Mouse (Mus musculus) left cerebral cortex, postnatal 10 days (tissue): ENCODE measurements around the gene Cic. TPM values are rescaled to one million over a fixed set of nuclear protein-coding genes. Genes with fewer than 3 reads are reported as not detected.
"Not testable (repeated sequence)": the region's sequence is repeated elsewhere in the genome, so short reads cannot be mapped to it uniquely, and the experiment has no call there.

Experiments
- DNase-seq, 2 experiments: peaks; one replicate each; pipeline ENCODE4 v3.0.0; 2021 to 2022; ENCODE audit warnings: low spot score in 2 of 2, mixed read lengths in 1 of 2; ENCODE audit errors: extremely low spot score in 1 of 2
- intact Hi-C: fragments of 180-260 bp; cut with DNase I; formaldehyde crosslinking; loops from one replicate; pipeline ENCODE4 v1.15.1; 2025
- total RNA-seq, 2 experiments: library from RNA; stranded (reverse); gene quantifications; 2 replicates each; pipeline ENCODE4 v1.2.3; 2021

Cic gene
- total RNA-seq, 2 experiments from 2014 or later: 244 to 271 TPM

DNA sequence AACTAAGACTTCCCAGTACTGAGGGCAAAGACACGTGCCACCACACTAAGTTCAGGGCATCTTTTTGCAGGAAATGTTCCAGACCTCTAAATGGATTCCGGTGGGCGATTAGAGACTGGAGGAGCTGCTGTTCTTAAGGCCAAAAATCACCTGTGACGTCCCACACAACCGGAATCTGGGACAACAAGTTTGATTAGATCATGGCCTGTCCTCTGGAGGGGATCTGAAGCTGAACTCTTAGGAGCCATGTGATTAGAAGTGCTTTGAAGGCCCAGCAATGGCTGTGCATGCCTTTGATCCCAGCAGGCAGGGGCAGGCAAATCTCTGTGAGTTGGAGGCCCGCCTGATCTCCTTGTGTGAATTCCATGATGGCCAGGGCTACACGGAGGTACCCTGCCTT, 26.9 kb upstream of the Cic start:
- intact Hi-C loops: loop anchor here (5.0 kb wide), 1 partner anchor 77 kb away; the partner anchor contains the start of gene Megf8
- DNase-seq: no peak

DNA sequence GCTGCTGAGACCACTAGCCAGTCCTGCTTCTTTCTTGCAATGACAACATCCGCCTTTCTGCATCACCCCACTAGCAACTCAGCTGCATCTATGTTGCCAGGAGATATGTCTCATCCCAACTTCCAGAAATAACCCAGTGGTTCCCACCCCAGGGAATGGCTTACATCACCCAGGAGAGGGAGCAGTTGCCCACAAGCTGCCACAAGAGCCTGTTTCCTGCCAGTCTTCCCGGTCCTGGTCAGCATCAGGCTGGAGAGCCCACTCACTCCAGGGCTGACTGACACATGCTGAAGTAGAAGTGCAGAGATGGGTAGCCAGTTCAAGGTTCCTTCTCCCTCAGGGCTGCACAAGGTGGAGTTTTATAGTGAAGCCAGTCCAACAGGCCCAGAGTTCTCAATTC, 26.4 kb upstream of the Cic start:
- intact Hi-C loops: loop anchor here (5.0 kb wide), 1 partner anchor 76 kb away; the partner anchor contains the start of gene Megf8
- peak; percentile 84 for DNase-seq

DNA sequence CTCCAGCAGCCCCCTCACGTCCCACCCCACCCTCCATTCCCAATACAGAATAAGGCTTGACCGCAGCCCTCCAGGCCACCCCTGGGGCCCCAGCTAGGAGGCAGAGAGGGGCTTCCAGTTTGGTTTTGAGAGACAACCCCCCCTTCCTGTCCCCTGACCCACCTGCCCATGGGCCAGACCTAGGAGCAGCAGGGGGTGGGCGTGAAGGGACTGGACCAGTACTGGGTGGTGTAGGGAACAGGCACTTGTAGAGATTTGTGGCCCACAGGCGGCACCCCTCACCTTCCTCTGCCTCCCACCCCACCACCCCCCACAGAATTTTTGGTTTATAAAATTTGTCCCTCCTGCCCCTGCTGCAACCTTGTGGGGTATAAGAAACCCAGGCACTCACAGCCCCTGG, 24.1 kb upstream of the Cic start:
- no peak for DNase-seq

DNA sequence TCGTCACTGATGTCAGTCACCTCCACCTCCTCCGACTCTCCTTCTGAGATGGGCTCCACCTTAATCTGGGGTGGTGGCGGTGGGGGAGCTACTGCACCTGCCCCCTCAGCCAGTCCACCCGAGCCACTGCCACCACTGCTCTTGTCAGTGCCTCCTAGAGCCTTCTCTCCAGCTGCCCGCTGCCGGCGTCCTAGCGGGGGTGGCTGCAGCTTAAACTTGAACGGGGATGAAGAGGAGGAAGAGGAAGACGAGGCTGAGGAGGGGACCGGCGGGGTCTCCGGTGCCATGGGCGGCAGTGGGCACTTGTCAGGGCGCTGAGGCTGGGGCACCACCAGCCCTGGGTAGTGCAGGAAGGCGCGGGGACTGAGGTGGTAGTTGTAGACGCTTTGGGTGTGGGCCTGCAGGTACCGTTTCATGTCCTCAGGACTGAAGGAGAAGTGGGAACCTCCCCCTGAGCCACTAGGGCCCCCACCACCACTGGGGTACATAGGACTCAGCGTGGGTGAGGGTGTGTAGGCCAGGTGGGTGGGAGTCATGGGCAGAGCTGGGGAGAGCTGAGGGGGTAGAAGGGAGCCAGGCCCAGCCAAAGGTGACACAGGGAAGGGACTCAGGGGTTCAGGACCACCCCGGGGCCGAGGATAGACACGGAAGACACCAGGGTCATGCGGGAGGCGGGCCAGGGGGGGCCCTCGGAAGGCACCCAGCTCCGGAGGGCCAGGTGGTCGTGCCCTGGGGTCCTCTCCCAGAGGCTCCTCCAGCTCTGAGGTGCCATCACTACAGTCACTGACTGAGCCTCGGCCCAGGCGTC, 22.7 kb upstream of the Cic start:
- DNase-seq: peak in 1 of 2 experiments; percentile 51
- intact Hi-C loops: loop anchor here (2.0 to 5.0 kb wide), 2 partner anchors 36 to 73 kb away; partner anchors contain the start of gene Megf8

More for the DNA sequence above, 24.1 kb upstream of the Cic start:
- intact Hi-C loops: loop anchor here (5.0 kb wide), 1 partner anchor 74 kb away; the partner anchor contains the start of gene Megf8

DNA sequence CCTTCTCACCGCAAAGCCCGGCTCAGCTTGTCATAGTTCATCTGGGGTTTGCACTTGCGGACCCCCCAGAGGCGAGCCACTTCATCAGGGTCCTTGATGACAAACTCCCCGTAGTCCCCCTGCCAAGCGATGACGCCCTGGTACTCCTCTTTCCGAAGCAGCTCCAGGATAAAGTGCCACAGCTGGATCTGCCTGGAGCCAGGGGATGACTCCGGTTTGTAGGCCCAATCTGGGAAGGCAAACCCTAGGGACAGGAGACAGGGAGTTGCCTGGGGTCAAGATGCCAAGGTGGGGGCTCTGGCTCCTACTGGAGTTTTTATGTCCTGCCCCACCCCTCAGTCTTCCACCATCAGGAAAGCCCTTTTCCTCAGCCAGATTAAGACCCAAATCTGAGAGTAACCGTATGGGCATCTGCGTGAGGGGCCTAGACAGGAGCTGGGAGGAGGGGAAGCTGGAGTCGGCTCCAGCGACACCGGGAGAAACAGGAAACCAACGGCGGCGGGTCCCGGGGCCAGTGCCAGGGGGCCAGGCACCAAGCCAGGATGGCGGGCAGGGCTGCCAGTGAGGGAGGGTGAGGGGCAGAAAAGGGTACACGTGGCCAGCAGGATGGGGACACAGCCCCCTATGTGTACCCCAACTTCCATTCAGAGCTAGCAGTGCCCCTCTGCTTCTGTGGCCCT, 21.3 kb upstream of the Cic start:
- intact Hi-C loops: loop anchor here (2.0 kb wide), 1 partner anchor 29 kb away; no protein-coding TSS in a partner anchor
- peak; percentile 67 to 86 for DNase-seq

DNA sequence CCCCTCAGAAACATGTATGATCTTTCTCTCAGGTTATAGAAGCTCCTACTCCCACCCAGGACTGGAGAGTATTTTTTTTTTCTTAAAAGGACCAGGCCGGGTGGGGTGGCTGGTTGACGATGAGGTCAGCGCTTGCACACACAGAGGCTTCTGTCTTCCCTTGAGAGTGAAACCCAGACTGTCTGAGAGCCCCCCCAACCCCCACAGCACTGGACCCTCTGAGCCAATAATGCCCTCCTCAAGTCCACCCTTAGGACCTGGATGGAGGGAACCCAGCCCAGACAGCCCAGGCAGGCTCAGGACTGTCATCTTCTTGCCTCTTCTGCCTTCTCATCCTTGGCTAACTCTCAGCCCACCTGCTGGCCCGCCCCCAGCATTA, 20.8 kb upstream of the Cic start:
- DNase-seq: peak in 1 of 2 experiments; percentile 66
- intact Hi-C loops: loop anchor here (2.0 kb wide), 1 partner anchor 28 kb away; no protein-coding TSS in a partner anchor

DNA sequence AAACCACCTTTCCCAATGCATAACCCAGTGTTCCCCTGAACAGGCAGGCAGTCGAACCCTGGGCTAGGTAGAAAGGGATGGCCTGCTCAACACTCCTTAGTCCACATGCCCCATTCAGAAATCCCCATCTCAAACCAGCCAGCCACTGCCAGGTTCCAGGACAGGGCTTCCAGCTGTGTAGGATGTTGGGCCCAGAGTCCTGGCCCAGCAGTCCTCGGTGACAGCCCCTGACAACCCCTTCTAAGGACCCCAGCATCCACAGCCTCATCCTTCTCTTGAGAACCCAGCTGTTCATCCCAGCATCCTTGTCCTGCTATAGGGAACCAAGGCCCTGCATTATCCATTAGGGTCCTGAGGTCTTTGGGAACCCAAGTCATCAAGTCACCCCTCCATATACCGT, 20.0 kb upstream of the Cic start:
- intact Hi-C loops: loop anchor here (2.0 kb wide), 1 partner anchor 27 kb away; no protein-coding TSS in a partner anchor
- DNase-seq: no peak

DNA sequence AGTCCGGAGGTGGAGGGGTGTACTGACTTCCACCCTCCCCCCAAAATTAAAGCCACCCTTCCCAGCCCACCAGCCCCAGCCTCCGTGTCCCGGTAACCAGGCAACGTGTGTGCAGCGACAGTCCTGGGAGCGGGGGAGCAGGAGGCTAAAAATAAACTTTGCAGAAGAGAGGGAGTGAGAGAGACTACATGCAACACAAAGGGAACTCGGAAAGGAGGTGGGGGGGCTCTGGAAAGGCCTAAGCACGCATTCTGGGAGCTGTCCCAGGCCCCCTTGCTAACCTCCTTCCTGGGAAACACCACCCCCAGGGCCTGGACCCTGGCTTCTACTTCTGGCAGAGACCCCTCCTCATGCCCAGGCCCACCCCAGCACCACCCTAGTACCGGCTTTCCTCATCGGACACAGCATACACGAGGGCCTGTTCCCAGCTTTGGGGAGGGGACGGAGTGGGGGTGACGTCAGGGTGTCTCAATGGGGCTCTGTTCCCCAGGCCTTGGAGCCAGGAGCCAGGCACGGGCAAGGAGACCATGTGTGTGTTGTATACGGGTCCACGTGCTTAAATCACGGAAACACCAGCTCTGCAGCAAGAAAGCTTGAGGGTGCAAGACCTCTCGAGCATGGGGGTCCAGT, 19.4 kb upstream of the Cic start:
- intact Hi-C loops: no loop called here
- peak; percentile 76 to 85 for DNase-seq

DNA sequence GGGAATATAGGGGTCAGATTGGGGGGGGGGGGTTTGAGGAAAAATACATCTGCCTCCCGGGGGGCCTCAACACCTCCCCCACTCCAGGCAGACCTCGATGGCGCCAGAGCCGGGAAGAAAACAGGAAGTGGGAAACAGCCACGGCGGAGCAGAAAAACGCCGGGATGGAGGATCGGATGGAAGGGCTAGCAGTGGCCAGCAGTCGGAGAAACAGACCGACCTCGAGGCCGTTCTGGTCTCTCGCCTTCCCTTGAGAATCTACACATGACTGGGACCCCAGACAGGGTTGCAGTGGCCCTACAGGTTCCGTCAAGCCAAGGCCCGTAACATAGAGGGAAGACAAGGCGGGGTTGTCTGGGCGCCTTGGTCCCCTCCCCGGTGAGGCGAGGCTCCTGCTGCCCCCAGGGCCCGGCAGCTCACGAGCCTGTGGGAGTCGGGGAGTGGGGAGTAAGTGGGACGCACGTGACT, 18.6 kb upstream of the Cic start:
- DNase-seq: no peak
- intact Hi-C loops: no loop called here

DNA sequence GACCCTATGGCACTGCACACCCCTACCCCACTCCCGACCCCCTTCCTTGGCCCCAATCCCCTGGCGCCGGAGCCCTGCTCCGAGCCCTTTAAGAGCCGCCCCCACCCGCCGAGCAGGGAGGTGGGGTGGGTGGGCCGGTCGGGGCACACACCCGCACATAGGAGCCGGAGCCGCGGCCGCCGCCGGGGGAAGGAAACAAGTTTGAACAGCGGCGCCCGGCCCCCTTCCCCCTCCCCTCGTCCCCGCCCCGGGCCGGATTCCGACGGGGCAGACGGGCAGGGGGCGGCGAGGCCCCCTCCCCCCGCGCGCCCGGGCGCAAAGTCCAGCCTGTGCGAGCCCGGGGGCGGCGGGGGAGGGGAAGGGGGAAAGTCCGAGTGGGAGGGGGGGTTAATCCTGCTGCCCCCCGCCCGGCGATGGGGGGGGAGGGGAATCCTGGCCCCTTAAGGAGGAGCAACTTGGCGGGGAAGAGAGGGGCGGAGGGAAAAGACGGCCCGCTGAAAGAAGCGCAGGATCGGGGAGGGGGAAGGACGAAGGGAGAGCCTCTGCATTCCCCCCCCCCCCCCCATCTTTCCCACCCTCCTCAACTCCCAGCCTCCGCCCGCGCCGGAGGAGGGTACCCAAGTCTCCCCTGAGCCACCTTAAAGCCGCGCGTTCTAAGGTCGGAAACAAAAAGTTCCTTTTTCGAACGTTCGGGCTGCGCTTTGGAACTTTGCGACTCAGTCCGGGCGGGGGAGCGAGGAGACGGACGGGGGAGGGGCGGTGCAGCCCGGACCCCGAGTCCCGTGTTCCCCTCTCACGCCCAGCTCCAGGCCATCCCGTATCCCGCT, 18.0 kb upstream of the Cic start:
- DNase-seq: peak in 1 of 2 experiments; percentile 93
- intact Hi-C loops: no loop called here

DNA sequence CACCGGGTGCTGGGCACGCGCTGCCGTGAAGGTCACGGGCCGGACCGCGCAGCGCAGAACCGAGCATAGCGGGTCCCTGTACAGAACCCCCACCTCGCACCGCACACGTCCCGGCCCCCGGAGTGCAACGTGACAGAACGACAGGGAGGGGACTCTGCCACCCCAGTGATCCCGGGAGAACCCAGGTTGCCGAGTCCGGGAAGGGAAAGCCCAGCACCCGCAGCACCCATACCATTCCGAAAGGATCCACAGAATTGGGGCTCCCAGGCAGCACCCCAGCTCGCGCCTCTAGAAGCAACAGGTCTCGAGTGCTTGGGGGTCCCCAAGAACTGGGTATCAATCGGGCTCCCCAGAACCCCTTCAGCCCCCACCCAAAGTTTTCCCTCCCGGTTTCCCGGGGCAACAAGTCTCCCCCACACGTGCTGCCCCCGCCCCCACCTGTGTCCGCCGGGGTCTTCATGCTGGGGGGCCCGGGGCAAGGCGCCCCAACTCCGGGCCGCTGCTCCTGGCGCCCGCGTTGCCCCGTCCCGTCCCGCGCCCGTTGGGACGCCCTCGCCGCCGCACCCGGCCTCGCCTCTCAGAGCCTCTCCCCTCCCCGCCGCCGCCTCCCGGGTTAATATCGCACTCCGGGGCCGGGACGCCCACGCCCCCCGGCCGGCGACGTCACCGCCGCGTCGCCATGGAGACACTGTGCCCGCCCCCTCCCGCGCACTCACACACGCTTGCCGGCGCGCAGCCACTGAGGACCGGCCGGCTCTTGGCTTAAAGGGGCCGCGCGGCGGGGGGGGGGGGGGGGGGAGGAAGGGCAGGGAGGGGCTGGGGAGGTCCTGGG, 17.1 kb upstream of the Cic start, which contains the start of gene Erf:
TSS of gene Erf (minus strand) at position 621 of the 832 bp plus-strand sequence.
- intact Hi-C loops: no loop called here
- peak; percentile 92 to 97 for DNase-seq

DNA sequence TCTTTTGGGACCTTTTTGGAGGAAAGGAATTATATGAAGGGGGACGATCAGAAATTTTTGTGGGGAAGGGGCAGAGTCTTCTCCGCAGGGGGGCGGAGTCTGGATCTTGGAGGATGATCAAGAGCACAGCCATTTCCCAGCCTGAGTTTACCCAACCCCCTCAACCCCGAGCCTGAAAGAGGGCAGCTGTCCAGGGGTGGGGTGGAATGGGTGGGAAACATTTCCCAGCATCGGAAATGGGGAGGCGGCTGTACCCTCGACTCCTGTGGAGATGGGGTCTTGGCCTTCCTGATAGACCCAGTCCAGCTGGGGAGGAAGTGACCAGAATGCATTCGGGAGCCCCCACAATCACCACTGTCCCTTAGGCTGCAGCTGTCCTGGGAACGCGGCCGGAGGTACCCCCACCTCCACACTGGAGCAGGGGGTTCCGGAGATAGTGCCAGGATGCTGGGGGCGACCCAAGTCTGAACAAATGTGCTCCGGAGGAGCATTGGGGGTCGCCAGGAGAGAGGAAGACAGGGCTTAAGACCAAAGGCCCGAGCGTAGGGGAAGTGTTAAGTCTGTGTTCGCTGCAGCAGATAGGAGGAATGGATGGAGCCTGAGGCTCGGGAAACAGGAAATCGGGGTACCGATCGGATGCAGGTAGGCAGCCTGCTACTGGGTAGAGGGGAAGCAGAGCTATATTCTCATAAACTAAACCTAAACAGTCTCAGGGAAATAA, 16.3 kb upstream of the Cic start:
- DNase-seq: peak in 1 of 2 experiments; percentile 90
- intact Hi-C loops: no loop called here

DNA sequence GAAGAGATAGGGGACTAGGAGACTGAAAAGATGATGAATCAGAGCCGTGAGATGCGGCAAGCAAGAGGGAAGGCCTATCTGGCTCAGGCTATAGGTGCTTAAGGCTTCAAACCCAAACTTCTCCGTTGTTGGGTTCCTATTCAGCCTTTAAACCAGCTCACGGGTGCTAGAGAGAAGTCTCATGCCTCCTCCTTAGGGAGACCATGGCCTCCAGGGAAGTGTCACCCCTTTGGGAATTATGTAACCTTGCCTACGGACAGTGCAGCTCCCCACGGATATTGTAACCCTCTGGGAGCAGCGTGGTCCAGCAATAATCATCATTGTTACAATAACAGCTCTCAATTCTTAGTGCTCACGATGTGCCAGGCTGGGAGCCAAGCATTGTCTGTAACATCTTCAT, 15.7 kb upstream of the Cic start:
- intact Hi-C loops: no loop called here
- DNase-seq: no peak

DNA sequence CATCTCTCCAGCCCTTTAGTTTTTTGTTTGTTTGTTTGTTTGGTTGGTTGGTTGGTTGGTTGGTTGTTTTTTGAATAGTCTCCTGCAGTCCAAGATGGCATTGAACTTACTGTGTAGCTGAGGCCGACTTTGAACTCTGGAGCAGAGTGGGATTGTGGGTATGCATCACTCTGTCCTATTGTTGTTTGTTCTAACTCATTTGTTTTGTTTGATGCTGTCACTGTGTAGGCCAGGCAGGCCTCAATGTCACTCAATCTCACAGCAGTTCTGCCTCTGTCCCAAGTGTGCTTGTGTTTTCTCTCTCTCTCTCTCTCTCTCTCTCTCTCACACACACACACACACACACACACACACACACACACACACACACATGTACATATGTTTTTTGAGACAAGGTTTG, 5.6 kb upstream of the Cic start:
- intact Hi-C loops: no loop called here
- no peak for DNase-seq

DNA sequence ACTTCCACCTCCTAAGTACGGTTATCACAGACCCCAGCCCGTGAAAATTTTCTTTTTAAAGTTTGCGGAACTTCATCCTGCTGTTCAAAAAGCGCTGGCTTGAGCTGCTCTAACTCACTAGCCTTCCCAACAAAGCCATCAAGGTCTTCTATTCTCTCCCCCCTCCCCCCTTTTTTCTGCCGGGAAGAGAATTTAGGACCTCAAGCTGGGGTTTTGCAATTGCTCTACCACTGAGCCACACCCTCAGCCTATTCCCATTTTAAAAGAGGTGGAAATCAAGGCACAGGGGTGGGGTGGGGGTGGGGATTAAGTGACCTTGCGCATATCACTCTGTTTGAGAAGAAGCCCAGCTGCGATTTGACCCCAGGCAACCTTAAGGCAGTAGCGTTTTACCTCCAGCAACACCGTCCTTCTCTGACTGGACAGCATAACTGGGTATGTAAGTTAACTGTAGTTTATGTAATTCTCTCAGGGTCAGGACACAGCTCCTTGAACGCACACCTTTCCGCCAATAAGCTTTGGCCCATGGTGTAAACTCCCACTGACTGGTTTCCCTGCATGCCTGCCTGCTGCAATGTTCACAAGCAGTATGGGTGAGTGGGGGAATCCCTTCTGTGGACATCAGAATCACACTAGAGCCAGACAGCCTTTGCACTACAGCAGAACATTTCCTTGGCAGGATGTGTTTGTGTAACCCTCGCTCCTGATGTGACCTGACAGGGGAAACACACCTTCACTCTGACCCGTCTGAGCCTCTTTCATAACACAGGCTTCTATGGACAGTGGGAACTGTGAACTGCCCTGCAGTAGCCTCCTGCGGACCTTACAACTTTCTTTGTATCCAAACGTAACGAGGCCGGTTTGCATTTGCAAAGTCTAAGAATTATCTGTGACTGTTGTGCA, 3.3 kb upstream of the Cic start:
- no peak for DNase-seq
- intact Hi-C loops: no loop called here

DNA sequence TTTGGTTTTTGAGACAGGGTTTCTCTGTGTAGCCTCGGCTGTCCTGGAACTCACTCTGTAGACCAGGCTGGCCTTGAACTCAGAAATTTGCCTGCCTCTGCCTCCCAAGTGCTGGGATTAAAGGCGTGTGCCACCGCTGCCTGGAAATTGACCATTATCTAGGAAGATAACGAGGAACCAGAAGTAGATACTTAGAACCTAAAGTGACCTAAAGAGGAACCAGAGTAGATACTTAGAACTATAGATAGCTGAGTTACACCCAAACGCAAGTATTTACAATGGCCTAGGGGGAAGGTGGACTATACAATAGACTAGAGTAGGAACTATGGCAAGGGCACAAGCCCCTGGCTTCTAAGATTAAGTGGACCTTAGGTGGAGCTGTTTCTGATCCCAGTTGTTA, 1.8 kb upstream of the Cic start:
- DNase-seq, intact Hi-C loops: not testable (repeated sequence)
